Mouse (Mus musculus) B cell, adult 2 months (primary cell): ENCODE results near the gene Ypel2.
A peak's percentile ranks its signal among the peaks of the same experiment; 100 is the strongest.

ENCODE experiments used
- DNase-seq, 2 experiments: peaks; one replicate each; pipeline ENCODE4 v3.0.0; 2022

The Ypel2 gene

GRCm38 (mm10) chr11:86994791-86995624 is 1.5 kb upstream of the Ypel2 start:
- no peak for DNase-seq

GRCm38 (mm10) chr11:86994330-86994729 is 823 bp upstream of the Ypel2 start:
- DNase-seq: no peak

GRCm38 (mm10) chr11:86992461-86992988 is 982 bp downstream of the Ypel2 start:
- peak in 1 of 2 experiments; percentile 24 for DNase-seq

GRCm38 (mm10) chr11:86991241-86991640 is 2.3 kb downstream of the Ypel2 start:
- no peak for DNase-seq

GRCm38 (mm10) chr11:86990309-86990708 is 3.2 kb downstream of the Ypel2 start:
- DNase-seq: no peak

- DNase-seq: no peak
Measured at GRCm38 (mm10) chr11:86984990-86985389, 8.5 kb downstream of the Ypel2 start.

GRCm38 (mm10) chr11:86983056-86983455 is 10.5 kb downstream of the Ypel2 start:
- DNase-seq: no peak

- DNase-seq: no peak
Measured at GRCm38 (mm10) chr11:86981229-86981791, 12.2 kb downstream of the Ypel2 start.

GRCm38 (mm10) chr11:86980526-86980925 is 13.0 kb downstream of the Ypel2 start:
- no peak for DNase-seq

GRCm38 (mm10) chr11:86979799-86980198 is 13.7 kb downstream of the Ypel2 start:
- no peak for DNase-seq

- no peak for DNase-seq
Measured at GRCm38 (mm10) chr11:86977242-86977641, 16.3 kb downstream of the Ypel2 start.

GRCm38 (mm10) chr11:86974401-86974800 is 19.1 kb downstream of the Ypel2 start:
- DNase-seq: no peak

GRCm38 (mm10) chr11:86973255-86973654 is 20.3 kb downstream of the Ypel2 start:
- no peak for DNase-seq

- no peak for DNase-seq
Measured at GRCm38 (mm10) chr11:86971057-86971753, 22.3 kb downstream of the Ypel2 start.

GRCm38 (mm10) chr11:86969041-86969821 is 24.3 kb downstream of the Ypel2 start:
- no peak for DNase-seq

- no peak for DNase-seq
Measured at GRCm38 (mm10) chr11:86967506-86967905, 26.0 kb downstream of the Ypel2 start.

GRCm38 (mm10) chr11:86966696-86967095 is 26.8 kb downstream of the Ypel2 start:
- DNase-seq: no peak

GRCm38 (mm10) chr11:86965079-86965478 is 28.4 kb downstream of the Ypel2 start:
- DNase-seq: no peak

GRCm38 (mm10) chr11:86963698-86964097 is 29.8 kb downstream of the Ypel2 start:
- DNase-seq: no peak

GRCm38 (mm10) chr11:86963027-86963426 is 30.5 kb downstream of the Ypel2 start:
- no peak for DNase-seq

GRCm38 (mm10) chr11:86962362-86962761 is 31.1 kb downstream of the Ypel2 start:
- no peak for DNase-seq

GRCm38 (mm10) chr11:86961510-86962303 is 31.8 kb downstream of the Ypel2 start:
- DNase-seq: no peak
